Mouse (Mus musculus) hematopoietic multipotent progenitor cell, adult 10-12 weeks (in vitro differentiated cells): ENCODE data around the gene Rab9. TPM values are rescaled to one million over a fixed set of nuclear protein-coding genes. Genes with fewer than 3 reads are reported as not detected.

Experiments
- polyA plus RNA-seq: library from polyadenylated mRNA; stranded (reverse); fragments of >175 nt; gene quantifications from 2 replicates; pipeline ENCODE4 v1.2.3, GENCODE M21; 2012; ENCODE audit warnings: low replicate concordance

Rab9 gene
- 0.30 and 2.4 TPM in 2 replicates for polyA plus RNA-seq

DNA sequence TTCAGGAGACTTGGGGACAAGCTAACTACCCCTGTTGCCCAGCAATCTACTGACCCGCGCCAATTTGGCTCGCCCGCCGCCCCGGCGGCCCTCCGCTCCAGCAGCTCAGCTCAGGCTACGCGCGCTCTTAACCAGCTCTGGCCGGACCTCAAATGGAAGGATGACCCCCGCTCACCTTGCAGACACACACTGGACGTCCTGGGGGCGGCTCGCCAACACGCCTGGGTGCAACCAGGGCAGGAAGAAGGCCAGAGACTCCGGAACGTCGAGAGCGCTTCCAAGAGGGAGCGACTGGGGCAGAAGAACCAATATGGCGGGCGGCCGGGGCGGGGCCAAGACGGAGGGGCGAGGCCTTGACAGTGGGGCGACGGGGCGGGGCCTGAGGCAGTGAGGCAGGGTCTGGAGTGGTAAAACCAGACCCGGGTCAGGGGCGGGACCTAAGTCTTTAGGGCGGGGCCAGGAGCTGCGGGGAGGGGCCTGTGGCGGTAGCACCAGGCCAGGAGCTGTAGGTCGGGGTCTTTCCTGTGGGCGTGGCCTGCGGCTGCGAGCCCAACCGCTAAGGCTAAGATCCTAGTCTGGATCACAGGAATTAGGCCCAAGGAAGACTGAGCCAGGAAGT is at the start of gene Rab9:
Gene Rab9 (minus strand): TSS at position 503 of the 619 bp plus-strand sequence.

GRCm38 (mm10) chrX:166518345-166518744 is 38.7 kb upstream of the Rab9 start, which contains the start of gene Tceanc:
TSS of gene Tceanc (minus strand) at chrX:166518567.

GRCm38 (mm10) chrX:166440616-166441063 is 39.0 kb downstream of the Rab9 start, which contains the start of gene Ofd1:
TSS of gene Ofd1 (minus strand) at chrX:166440704.

GRCm38 (mm10) chrX:166440036-166440615 is 39.5 kb downstream of the Rab9 start, which contains the start of gene Trappc2:
TSS of gene Trappc2 (plus strand) at chrX:166440574.

Other genes with a start within 250 kb of the Rab9 start
- gene Gpm6b, start 241.0 kb downstream of the Rab9 start, polyA plus RNA-seq = 1.1 and 3.4 TPM in 2 replicates
- gene Trappc2, start 39.3 kb downstream of the Rab9 start, polyA plus RNA-seq = 0.38 and 0.98 TPM in 2 replicates
- 2.7 and 4.7 TPM in 2 replicates for gene Ofd1, start 39.2 kb downstream of the Rab9 start, polyA plus RNA-seq
- 0.98 and 1.1 TPM in 2 replicates for gene Tceanc, start 38.7 kb upstream of the Rab9 start, polyA plus RNA-seq
- 0.08 and 0.37 TPM in 2 replicates for gene Egfl6, start 105.9 kb upstream of the Rab9 start, polyA plus RNA-seq